Mouse (Mus musculus): ENCODE results near the gene Cox17. TPM values are rescaled to one million over a fixed set of nuclear protein-coding genes. Genes with fewer than 3 reads are reported as not detected.
"Not testable (repeated sequence)": the region's sequence is repeated elsewhere in the genome, so short reads cannot be mapped to it uniquely, and the experiment has no call there.

The Cox17 gene
- polyA plus RNA-seq, 1 experiment from 2014 or later: 142 TPM

- H3K36me3 ChIP-seq: no peaks in the 10 kb centered on the region
- no peak for DNase-seq (ENCODE audit: low spot score)
- no peaks in the 10 kb centered on the region for H3K27me3 ChIP-seq (ENCODE audit: insufficient read depth, poor library complexity, severe bottlenecking)
- no peak overlapping the region for H3K4me3 ChIP-seq
- WGBS: 82% methylated on average over 11 of the region's 11 CpGs
- no peak overlapping the region for H3K27ac ChIP-seq
- H3K4me1 ChIP-seq (replicated peaks): no peaks in the 10 kb centered on the region
- no peaks in the 10 kb centered on the region for H3K9me3 ChIP-seq
These were observed 19.9 kb upstream of the Cox17 start for GRCm38 (mm10) chr16:38326778-38327397.

GRCm38 (mm10) chr16:38329340-38329739 is 17.5 kb upstream of the Cox17 start:
- no peaks in the 10 kb centered on the region for H3K9me3 ChIP-seq
- no peak overlapping the region for H3K27ac ChIP-seq
- no peak overlapping the region for H3K4me3 ChIP-seq
- no peak for DNase-seq (ENCODE audit: low spot score)
- no peaks in the 10 kb centered on the region for H3K36me3 ChIP-seq
- WGBS: 86% methylated on average over 3 of the region's 3 CpGs
- no peaks in the 10 kb centered on the region for H3K4me1 ChIP-seq (replicated peaks)
- H3K27me3 ChIP-seq (ENCODE audit: insufficient read depth, poor library complexity, severe bottlenecking): no peaks in the 10 kb centered on the region

DNA sequence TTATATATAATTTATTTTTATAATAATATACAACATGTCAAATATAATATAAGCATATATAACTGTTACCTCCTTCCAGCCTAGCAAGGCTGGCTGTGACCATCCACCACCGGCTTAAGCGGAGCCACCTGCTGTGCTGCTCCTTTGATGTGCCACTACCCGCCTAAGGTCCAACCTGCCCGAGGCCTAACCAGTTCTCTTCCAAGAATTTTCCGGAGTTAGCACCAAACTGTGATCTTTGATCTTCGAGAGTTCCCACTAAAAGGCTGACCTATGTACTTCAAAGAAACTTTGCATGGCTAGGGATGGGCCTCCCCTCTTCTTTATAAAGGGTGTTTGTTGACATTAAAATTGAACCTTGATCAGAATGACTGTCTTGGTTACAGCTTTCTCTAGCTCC is 12.4 kb upstream of the Cox17 start:
- no peak overlapping the region for H3K4me3 ChIP-seq
- H3K9me3 ChIP-seq: no peaks in the 10 kb centered on the region
- 45% methylated on average over 6 of the region's 6 CpGs for WGBS
- no peak overlapping the region for H3K27ac ChIP-seq
- DNase-seq (ENCODE audit: low spot score): no peak
- H3K36me3 ChIP-seq: no peaks in the 10 kb centered on the region
- H3K4me1 ChIP-seq (replicated peaks): no peaks in the 10 kb centered on the region
- no peaks in the 10 kb centered on the region for H3K27me3 ChIP-seq (ENCODE audit: insufficient read depth, poor library complexity, severe bottlenecking)

GRCm38 (mm10) chr16:38338077-38338476 is 8.7 kb upstream of the Cox17 start:
- peaks cover 11% of the 10 kb centered on the region for H3K4me1 ChIP-seq (replicated peaks)
- 85% methylated on average over 4 of the region's 4 CpGs for WGBS
- H3K27ac ChIP-seq; H3K9me3 ChIP-seq; H3K27me3 ChIP-seq (ENCODE audit: insufficient read depth, poor library complexity, severe bottlenecking); H3K36me3 ChIP-seq; H3K4me3 ChIP-seq; DNase-seq (ENCODE audit: low spot score): not testable (repeated sequence)

DNA sequence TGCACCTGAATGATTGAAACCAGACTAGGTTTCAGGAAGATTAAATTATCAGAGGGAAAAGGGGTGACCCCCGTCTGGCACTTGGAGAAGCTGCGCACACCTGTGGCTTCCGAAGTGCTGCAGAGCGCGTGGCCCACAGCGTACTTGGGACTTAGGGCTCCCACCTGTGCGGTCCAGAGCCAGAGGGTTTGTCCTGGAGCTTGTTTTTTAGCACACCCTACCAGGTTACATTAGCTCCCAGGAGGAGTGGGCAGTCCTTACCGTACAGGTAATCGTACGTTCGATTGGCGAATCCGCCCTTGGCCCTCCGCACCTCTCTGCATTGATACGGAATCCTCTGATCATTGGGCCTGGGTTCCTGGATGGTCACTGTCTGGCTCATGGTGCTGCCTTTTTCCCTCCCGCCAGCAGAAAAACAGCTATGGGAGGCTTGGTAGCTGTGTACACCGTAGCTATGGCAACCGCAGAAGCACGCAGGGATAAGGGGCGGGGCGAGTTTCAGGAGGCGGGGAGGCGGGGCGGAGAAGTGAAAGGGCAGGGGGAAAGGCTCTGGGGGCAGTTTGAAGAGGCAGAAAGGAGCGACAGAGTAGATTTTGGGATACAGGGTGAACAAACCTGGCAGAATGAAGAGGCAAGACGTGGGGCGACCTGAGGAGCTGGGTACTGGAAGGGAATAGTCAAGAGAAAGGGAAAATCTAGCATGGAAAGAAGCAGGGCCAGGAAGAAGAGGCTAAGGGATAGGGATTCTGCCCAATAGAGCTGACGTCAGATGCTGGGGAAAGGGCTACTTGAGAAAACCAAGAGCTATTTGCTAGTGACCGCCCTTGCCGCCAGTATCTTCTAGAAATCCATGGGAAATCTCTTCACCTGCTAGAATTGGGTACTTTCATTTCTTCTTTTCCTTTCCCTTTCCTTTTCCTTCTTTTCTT is 5.1 kb upstream of the Cox17 start, which contains the start of gene Maats1:
Maats1 (minus strand) TSS at position 748 of the 929 bp plus-strand sequence.
- Histone ChIP-seq H3K4me3 (peak within 1 kb of the TSS; percentile 56), H3K9me3 (no peaks in the 10 kb centered on the region), H3K27ac (peak within 1 kb of the TSS; percentile 81), H3K4me1 (replicated peaks) (peaks cover 14% of the 10 kb centered on the region), H3K36me3 (no peaks in the 10 kb centered on the region), H3K27me3 (ENCODE audit: insufficient read depth, poor library complexity, severe bottlenecking) (no peaks in the 10 kb centered on the region)
- DNase-seq (ENCODE audit: low spot score): peak; percentile 92
- WGBS: 8% methylated on average over 30 of the region's 30 CpGs

DNA sequence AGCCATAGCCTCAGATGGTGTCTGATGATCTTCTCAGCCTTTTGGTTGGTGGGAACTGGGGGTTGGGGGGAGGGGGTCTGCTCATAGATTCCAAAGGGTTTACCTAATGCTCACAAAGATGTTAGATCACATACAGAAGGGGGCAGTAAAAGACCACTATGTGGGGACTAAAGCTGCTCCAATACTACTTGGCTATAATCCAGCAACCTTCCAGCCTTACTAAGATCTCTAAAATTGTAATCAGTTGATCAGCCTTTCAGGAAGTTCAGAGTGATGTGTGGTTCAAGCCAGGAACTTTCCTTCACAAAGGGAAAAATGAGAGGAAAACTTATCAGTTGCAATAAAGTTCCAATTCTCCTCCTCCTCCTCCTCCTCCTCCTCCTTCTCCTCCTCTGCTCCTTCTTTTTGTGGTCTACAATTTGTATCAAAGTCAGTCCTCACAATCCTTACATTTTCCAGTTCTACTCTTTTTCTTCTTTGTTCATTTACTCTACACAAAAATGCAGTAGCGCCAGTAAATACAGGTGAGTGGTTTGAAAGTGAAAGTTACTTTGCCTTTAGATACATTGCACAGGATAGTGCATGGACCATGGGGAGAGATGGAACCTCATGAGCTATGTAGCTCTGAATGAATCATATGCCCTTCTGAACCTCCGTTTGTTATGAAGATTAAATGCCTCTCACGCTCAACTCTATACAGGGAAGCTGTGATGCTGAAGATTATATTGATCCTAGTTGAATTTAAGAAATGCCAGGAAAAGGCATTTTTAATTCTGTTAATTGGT is 1.7 kb upstream of the Cox17 start:
- Histone ChIP-seq H3K4me3 (no peak overlapping the region), H3K4me1 (replicated peaks) (peaks cover 26% of the 10 kb centered on the region), H3K27me3 (ENCODE audit: insufficient read depth, poor library complexity, severe bottlenecking) (no peaks in the 10 kb centered on the region), H3K36me3 (peaks cover 13% of the 10 kb centered on the region), H3K27ac (no peak overlapping the region), H3K9me3 (no peaks in the 10 kb centered on the region)
- WGBS: 88% methylated on average over 3 of the region's 3 CpGs
- DNase-seq (ENCODE audit: low spot score): peak; percentile 38

DNA sequence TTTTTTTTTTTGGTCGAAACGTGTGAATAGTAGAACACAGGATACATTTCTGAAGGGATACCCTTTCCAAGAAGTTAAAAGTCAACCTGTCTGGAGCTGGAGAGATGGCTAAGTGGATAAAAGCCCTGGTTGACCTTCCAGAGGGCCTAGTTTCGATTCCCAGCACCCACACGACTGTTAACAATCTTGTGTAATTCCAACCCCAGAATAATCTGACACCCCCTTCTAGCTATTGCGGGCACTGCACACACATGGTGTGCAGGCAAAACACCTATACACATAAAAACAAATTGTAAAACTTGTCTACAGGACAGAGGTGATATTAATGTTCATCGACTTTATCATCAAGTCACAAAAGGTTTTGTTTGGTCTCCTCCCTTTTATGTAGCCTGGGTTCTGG is 797 bp downstream of the Cox17 start:
- no peaks in the 10 kb centered on the region for H3K27me3 ChIP-seq (ENCODE audit: insufficient read depth, poor library complexity, severe bottlenecking)
- H3K4me1 ChIP-seq (replicated peaks): peaks cover 16% of the 10 kb centered on the region
- H3K27ac ChIP-seq: peak overlapping the region; percentile 91; the same call in 1 of the 2 replicates
- H3K36me3 ChIP-seq: peaks cover 37% of the 10 kb centered on the region
- 64% methylated on average over 6 of the region's 6 CpGs for WGBS
- DNase-seq (ENCODE audit: low spot score): no peak
- peak overlapping the region; percentile 94 for H3K4me3 ChIP-seq
- no peaks in the 10 kb centered on the region for H3K9me3 ChIP-seq

GRCm38 (mm10) chr16:38348217-38348761 is 1.5 kb downstream of the Cox17 start:
- H3K9me3 ChIP-seq: no peaks in the 10 kb centered on the region

GRCm38 (mm10) chr16:38349881-38350280 is 3.1 kb downstream of the Cox17 start:
- Histone ChIP-seq H3K4me1 (replicated peaks) (peaks cover 16% of the 10 kb centered on the region), H3K27ac (no peak overlapping the region), H3K36me3 (peaks cover 49% of the 10 kb centered on the region), H3K27me3 (ENCODE audit: insufficient read depth, poor library complexity, severe bottlenecking) (no peaks in the 10 kb centered on the region), H3K9me3 (no peaks in the 10 kb centered on the region), H3K4me3 (no peak overlapping the region)
- no peak for DNase-seq (ENCODE audit: low spot score)
- WGBS: 87% methylated on average over 2 of the region's 2 CpGs

More at GRCm38 (mm10) chr16:38348217-38348761, 1.5 kb downstream of the Cox17 start:
- no peak for DNase-seq (ENCODE audit: low spot score)
- Histone ChIP-seq H3K36me3 (peaks cover 40% of the 10 kb centered on the region), H3K27ac (no peak overlapping the region), H3K4me3 (no peak overlapping the region), H3K27me3 (ENCODE audit: insufficient read depth, poor library complexity, severe bottlenecking) (no peaks in the 10 kb centered on the region), H3K4me1 (replicated peaks) (peaks cover 16% of the 10 kb centered on the region)
- WGBS: 96% methylated on average over 9 of the region's 9 CpGs

DNA sequence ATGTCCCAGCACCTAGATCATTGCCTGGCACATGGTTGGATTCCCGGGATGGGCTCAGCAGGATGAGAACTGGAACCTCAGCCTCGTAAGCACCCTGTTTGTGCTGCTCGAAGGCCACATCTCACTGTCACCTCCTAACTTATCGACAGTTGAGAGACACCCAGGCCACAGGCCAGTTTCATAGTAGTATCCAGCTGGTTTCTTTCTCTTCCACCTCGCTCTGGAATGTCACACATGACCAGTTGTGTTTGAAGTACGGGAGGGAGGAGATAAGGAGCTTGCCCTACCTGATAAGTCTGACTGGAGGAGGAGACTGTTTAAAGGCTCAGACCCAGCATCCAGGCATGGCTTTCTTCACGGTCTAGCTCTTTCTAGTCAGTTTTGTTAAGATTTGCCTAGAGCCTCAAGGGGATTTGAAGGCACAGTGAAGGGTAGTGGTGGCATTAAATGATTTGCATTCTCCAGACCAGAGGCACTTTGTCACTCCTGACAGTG is 3.6 kb downstream of the Cox17 start:
- H3K9me3 ChIP-seq: no peaks in the 10 kb centered on the region
- WGBS: 87% methylated on average over 7 of the region's 7 CpGs
- H3K27ac ChIP-seq: no peak overlapping the region

GRCm38 (mm10) chr16:38350939-38351338 is 4.1 kb downstream of the Cox17 start:
- peaks cover 49% of the 10 kb centered on the region for H3K36me3 ChIP-seq
- H3K9me3 ChIP-seq: no peaks in the 10 kb centered on the region
- no peak overlapping the region for H3K4me3 ChIP-seq
- 84% methylated on average over 6 of the region's 6 CpGs for WGBS
- DNase-seq (ENCODE audit: low spot score): no peak
- no peak overlapping the region for H3K27ac ChIP-seq
- no peaks in the 10 kb centered on the region for H3K27me3 ChIP-seq (ENCODE audit: insufficient read depth, poor library complexity, severe bottlenecking)
- H3K4me1 ChIP-seq (replicated peaks): peaks cover 16% of the 10 kb centered on the region

More for the DNA sequence above, 3.6 kb downstream of the Cox17 start:
- Histone ChIP-seq H3K27me3 (ENCODE audit: insufficient read depth, poor library complexity, severe bottlenecking) (no peaks in the 10 kb centered on the region), H3K4me1 (replicated peaks) (peaks cover 16% of the 10 kb centered on the region), H3K36me3 (peaks cover 49% of the 10 kb centered on the region), H3K4me3 (no peak overlapping the region)
- no peak for DNase-seq (ENCODE audit: low spot score)

- Histone ChIP-seq H3K27ac (no peak overlapping the region), H3K27me3 (ENCODE audit: insufficient read depth, poor library complexity, severe bottlenecking) (no peaks in the 10 kb centered on the region), H3K9me3 (no peaks in the 10 kb centered on the region), H3K4me1 (replicated peaks) (peaks cover 12% of the 10 kb centered on the region), H3K4me3 (no peak overlapping the region), H3K36me3 (peaks cover 53% of the 10 kb centered on the region)
- no peak for DNase-seq (ENCODE audit: low spot score)
- WGBS: 88% methylated on average over 7 of the region's 7 CpGs
These were observed 5.2 kb downstream of the Cox17 start for GRCm38 (mm10) chr16:38352031-38352430.
